Mouse (Mus musculus) yolk sac, embryonic 10.5 days (tissue): Measurements from ENCODE around the gene Ppip5k2.

Experiments used
- DNase-seq: peaks from one replicate; pipeline ENCODE4 v3.0.0-alpha.2; 2017; ENCODE audit warnings: low spot score

Gene Ppip5k2

DNA sequence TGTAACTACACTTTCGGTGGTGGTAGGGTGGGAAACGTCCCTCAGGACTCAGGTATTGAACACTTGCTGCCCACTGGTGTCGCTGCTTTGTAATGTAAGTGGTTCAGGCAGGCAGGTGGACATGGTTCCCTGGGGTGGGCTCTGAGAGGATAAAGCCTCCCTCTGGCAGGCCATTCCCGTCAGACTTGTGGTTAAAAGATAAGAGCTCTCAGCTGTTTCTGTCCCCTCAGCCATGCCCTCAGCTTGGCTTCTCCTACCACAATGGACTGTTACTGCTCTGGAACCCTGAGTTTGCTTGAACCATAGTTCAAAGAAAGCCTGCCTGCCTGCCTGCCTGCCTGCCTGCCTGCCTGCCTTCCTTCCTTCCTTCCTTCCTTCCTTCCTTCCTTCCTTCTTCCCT is 15.8 kb downstream of the Ppip5k2 start:
- DNase-seq = no peak

DNA sequence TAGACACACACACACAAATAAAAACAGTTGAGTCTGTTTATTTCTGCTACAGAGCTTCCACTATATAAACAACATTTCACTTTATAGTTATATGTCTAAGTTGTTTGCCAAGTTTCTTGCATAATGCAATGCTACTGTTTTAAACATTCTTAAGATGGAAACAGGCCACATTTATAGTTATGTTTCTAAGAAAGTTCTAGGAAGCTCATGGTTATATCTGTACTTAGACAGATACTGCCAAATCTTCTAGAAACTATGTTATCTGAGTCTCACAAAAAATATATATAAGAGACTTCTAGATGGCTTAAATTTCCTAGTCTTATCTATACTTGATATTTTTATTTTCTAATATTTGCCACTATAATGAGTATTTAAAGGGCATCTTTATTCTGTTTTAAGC is 17.0 kb downstream of the Ppip5k2 start:
- no peak for DNase-seq

DNA sequence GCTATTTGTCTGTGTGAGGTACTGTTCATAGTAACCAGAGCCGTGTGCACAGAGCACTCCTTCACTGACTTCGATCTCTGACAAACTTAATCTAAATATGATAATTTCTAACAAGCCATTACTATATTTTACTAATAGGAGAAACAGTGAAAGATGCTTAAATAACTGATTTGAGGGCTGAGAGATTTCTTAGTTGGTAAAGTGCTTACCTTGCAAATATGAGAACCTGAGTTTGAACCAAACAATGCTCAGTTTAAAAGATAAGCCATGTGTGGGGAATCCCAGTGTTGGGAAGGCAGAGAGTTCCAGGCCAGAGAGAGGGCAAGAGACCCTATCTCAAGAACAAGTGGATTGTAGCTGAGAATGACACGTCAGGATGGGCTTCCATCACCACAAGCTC is 22.0 kb downstream of the Ppip5k2 start:
- DNase-seq = no peak

DNA sequence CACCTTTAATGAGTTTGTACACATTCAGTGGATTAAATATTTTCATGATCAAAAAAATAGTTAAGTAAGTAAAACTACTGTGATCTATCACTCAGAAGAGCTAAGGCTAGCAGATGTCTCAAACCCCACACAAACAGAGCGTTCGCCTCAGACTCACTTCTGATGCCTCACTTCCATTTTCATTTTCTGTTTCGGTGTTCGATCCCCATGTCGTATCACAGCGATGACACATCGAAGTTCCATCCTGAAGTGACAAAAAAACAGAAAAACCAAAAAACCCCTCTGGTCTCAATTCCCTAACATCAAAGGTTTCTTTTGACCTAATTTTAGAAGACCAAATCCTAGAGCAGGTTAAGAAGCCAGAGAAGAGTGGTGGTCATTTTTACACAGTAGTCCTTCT is 23.9 kb downstream of the Ppip5k2 start:
- no peak for DNase-seq

DNA sequence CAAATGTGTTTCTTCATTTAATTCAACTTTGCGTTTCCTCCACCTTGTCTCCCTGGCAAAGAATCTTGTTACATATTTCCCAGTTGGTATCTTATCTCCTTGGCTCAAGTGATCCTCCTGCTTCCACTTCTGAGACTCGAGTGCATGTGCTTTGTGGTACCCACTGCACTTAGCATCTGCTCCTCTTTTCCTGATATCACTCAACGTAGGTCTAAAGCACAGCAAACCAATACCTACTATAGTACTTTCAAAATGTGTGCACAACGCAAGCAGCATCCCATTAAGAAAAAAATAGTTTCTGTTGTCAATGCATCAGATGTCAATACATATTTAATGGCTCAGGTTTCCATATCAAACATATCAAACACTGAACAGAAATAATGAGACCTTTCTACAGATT is 24.5 kb downstream of the Ppip5k2 start:
- DNase-seq = no peak

DNA sequence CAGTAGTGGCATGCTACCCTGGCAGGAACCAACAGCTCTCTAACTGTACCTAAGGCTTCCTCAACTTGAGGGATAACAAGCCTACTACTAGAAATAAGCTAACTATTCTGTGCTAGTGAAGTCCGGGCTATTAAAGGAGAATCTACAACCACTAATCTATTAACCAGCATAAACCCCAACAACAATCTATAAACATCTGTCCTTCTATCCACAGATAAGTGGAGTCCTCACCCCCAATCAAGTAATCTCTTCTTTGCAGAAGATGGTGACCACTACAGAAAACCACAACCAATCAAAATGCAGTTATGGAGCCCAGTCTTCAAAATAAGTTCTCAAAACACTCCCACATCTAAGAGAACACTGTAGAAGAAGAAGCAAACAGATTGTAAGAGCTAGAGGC is 27.1 kb downstream of the Ppip5k2 start:
- no peak for DNase-seq

DNA sequence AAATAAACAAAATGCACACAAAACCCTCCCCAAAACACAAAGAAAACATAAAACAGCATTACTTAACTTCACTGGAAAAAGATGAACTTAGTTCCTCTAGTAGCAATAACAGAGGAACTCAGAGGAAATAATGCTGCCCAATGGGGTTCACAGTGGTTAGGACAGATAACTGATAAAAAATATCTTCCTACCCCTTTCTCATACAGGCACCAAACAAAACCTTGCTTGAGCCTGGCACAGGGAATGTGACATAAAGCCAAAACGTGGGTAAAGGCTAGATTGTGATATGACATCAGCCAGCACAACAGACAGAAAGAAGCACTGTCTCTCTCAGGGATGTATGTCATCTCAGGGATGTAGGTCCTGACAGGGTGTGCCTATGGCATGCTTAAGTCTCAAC is 40.9 kb downstream of the Ppip5k2 start:
- no peak for DNase-seq

DNA sequence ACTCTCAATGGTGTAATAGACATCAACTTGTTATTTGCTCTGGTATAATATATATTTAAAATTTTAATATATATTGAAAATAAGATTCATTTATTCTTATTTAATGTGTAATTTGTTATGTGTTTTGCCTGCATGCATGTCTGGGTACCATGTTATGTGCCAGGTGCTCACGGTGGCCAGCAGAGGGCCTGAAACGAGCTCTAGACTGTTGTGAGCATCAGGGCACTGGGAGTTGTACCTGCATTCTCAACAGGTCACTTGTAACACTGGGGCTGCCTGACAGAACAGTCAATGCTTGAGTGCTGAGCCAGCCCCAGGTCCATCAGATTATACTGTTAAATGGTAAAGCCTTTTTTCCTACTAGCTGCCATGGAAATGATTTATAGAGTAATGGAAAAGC is 43.5 kb downstream of the Ppip5k2 start:
- no peak for DNase-seq

DNA sequence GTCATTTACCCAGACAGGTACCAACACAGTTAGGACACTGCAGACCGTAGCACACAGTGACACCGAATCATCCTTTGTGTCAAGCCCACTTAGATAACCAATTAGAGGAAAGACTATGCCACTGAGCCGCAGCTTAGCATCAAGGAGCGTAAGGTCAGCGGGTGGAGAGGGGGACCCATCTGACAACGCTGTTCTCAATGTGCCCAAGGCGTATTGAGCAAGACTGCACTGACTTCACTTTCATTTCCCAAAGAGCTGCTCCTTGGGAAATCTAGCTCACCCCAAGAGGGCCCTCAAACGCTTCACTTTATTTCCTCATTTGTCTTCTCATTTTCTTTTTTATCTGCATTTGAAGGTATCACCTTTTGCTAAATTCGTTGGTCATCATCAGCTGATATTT is 51.8 kb downstream of the Ppip5k2 start:
- no peak for DNase-seq

DNA sequence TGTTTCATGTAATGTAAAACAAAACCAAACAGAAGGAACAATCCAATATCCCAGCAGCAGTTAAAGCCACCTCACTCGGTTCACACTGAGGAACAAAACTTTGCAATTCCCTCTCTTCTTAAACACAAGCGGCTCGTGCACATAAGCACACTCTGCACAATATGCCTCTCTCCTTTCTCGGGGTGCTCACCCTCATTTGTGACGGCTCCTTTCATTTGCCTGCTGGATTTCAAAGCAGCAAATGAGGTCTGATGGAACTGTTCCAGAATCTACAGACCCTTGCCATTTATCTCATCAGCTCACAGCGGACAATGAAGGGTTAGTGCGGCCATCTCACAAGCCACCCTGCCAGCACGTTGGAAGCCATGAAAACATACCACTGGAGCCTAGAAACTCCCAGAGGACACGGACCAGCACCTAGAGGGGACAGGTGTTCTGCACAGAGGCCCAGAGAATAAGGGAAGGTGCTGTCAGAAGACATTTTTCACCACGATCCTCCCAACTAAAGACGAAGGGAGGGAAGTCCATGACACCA is 55.8 kb downstream of the Ppip5k2 start:
- DNase-seq = no peak

DNA sequence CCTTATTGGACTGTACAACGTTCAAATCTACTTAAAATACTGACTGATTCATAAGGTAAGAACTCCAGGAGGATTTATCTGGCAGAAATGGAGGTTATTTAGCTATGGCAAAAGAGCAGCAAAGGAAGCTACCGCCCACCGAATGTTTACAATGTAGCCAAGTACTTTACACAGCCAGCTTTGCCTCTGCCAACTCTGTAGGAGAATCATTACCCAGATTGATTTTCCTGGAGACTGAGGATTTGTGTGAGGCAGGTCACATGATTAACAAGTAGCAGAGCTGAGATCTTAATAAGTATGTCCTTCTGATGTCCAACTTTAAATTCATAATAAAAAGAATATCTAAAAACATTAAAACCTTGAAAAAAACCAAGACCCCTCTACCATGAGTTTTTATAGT is 59.7 kb downstream of the Ppip5k2 start:
- no peak for DNase-seq

DNA sequence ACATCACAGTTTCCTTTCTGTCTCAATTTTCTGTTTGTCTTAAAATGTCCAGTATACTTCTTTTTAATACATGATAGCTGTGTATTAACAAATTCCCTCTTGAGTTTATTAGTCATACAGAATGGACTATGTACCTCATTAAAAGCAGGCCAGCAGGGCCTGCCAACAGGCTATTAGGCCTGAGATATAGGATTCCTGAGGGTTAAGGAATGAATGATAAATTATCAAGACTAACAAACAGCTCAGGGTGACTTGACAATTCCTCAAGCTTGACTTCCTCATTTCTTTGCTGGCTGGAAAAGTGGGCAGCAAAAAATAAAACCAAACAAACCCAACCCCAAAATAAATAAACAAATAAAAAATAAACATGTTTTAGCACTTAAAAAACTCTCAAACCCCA is 64.8 kb downstream of the Ppip5k2 start:
- DNase-seq = no peak

DNA sequence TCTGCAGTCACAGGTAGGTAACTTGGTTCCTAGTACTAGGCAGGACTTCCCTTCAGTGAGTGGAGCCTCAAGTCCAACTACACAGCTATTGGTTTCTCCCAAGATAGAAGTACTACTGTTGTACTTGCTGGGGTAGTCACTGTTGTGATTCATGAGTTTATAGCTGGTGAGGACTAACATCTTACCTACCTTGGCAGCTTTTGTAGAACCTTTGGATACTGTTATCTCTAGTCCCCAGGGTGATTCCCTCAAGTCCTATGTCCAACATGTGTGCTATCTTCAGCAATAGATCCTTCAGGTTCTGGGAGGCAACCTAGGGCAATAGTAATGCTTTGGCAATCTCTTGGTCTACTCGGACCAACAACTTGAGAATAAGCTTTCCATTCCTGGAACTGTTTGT is 65.6 kb downstream of the Ppip5k2 start:
- no peak for DNase-seq

DNA sequence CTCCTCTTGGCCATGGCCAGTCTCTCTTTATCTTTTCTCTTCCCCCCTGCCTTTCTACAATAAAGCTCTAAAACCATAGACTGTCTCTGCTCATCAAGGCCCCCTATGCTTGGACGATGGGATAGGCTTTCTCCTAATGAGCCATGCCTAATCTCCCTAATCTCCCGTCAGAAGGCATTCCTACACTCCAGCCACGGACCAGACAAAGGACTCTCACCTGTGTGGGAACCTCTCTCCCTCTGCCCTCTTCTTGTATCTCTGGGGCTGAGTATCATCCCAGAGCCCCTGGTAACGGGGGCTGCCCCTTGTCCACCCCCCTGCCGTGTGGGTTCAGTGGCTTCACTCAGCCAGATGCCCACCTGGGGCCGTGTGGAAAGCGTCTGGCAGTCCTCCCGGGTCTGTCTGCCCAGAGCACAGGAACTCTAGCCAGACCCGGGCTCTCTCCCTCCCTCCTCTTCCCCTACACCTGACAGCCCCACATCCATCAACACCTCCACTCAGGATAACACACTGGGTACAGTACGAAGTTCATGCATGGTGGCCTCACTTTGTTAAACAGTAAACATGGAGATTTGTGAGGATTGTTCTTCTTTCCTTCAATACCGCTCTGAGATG is 71.1 kb downstream of the Ppip5k2 start:
- DNase-seq = no peak

DNA sequence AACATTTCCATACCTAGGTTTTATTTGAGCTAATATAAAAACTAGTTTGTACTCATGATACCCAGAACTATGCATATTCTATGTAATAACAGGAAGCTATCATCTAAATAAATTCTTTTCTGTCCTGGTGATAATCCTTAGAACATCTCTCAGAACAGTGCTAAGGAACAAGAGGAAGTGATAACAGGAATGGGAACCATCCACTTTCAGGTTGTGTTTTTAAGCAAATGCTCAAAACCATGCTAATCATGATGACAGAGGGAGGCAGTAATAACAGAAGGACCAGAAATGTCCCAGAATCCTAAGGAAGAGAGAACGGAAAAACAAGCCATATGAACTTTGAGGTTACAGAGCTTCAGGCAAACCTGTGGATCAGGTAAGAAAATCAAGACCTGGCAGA is 72.9 kb downstream of the Ppip5k2 start:
- DNase-seq = no peak

DNA sequence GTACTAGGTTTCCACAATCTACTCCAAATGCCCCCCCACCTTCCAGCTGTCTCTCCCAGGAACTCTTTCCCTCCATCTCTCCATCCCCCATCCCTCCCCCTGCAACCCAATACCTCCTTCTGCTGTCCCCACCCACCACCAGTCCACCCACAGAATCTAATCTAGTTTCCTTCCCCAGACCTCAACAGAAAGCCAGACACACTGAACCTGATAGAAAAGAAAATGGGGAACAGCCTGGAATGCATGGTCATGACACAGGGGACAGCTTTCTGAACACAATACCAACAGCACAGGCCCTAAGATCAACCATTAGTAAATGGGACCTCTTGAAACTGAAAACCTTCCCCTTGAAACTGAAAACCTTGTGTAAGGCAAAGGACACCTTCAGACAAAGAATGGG is 76.4 kb downstream of the Ppip5k2 start:
- no peak for DNase-seq

DNA sequence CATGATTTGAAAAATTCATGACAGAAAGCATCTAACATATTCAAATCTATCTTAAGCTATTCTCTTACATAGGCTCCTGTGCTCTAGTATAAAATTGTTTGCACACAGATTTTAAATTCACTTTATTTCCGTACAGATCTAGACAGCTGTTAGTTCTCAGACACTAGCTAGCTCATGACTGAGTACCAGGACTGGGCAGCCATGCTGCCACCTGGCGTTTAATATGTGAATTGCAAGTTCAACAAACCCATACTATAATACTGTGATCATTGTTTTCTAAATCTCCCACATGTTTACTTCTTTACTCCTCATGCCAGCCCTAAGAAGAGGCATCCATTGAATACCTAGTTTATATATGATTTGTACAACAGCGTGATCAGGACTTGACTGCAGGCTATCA is 81.5 kb downstream of the Ppip5k2 start:
- DNase-seq = peak; percentile 9

DNA sequence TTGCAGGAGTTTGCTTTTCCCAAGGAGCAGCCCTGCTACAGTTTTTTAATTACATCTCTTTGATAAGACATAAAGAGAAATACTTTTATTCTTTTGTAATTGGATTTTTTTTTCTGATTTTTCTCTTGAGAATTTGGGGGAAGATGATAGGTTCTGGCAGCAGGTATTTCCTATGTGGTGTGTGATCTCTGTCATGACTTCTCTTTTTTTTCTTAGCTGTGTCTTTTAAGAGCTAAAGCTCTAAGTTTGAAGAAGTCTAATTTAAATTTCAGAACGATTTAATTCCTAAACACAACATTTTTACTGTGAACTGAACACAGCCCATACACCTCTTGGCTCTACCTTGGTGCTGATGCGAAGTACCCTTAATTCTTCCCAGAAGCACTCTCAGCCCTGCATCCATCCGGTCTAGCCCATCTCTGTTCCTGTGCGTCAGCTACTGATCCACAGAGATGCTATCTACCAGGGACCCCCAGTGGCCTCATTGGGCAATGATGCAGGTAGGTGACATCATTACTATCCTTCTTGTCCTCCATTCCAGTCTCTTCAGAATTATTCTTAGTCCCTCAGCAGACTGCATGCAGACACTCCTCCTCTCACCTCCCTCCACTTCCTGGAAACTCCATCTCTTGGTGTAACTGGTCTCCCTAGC is 93.6 kb downstream of the Ppip5k2 start:
- DNase-seq = no peak

DNA sequence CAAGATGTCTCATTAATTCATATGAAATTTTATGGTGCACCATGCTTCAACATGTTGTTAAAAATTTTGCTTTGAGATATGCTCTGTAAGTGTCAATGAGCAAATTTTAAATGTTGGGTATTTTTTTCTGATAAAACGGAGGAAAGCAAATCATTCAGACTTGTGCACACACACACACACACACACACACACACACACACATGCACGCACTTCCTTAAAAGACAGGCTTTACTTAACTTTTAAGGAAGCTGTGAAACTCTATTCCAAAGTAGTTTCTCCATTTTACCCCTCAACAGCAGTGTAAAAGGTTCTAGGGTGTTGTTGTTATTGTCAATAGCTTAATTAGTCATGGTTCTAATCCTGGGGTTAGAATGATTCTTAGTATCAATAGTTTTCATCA is 94.1 kb downstream of the Ppip5k2 start:
- DNase-seq = no peak

DNA sequence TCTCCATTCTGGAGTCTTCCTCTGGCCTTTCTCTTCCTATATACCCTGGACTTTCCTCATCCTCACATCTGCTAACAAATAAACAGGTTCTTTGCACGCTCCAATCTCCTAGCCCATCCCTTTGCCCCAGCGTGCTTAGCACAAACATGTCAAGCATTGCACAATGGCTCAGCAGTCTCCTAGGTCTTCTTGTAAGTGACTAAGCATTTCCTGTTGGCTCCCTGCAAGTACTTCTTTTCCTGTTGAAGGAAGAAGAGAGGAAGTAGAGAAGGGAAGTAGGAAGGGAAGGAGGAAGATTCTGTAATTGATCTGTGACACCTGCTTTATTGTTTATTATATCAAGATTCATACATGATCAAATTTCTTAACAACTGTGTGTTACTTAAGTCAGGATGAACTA is 97.4 kb downstream of the Ppip5k2 start:
- DNase-seq = peak; percentile 21

DNA sequence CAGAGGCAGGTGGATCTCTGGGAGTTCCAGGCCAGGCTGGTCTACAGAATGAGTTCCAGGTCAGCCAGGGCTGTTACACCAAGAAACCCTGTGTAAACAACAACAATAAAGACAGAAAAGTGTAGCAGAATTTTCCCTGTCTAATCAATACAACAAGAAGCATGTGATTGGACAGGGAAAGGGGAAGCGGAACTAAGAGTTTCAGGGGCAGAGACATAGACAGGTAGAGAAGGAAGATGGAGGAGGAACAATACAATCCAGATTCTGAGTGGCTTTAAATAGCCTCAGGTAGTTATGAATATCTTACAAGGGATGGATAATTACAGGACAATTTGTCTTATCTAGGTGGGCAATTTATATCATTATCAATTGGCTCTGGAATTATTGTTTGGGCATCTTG is 102.9 kb downstream of the Ppip5k2 start:
- DNase-seq = no peak

DNA sequence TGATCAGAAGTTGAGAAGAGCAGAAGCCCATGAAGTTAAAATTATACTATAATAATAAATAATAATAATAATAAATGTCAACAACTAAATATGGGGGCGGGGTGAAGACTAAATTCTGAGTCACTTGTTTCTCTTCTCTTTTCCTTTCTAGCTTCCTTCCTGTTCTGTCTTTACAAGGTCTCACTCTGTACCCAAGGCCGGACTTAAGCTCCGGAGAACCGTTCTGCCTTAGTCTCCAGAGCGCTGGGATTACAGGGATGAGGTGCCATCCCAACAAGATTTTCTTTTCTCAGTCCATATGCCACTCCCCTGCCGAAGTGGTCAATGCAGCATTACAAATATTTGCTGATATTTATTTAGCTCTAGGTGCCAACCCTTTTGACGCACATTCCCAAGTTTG is 107.9 kb downstream of the Ppip5k2 start:
- DNase-seq = no peak

DNA sequence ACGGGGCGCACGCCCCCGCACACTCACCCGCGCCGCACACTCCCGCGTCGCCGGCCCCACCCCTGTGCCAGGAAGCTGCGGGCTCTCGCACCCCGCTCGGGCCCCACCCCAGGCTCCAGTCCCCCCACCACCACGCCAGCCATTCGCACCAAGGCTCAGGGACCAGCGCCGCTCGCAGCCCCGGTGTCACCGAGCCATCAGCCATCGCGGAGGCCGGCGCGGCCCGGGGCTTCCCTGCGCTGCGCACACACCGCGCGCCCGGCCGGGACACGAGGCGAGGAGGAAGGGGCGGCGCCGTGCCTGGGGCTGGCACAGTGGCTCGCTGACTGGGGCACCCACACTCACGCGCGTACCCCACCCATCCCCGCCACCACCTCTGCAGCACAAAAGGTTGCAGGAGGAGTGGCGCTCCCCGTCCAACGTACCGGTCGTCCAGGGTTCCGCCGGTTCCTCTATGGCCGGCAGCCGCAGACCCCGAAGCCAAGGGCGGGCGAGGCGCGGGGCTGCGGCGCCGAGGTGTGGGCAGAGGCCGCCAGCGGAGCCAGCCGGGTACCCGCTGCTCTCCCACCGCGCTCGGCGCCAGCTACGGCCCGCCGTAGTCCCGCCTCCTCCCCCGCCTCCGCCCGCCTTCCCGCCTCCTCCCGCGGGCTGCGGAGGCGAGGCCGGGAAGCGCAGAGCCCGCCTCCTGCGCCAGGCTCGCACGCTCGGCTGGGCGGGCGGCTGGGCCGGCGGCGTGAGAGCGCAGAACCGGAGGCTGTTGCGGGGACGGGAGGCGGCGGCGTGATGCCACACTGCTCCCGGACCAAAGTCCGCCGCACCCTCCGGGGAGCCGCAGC is 108.6 kb downstream of the Ppip5k2 start, which contains the start of gene D1Ertd622e:
D1Ertd622e (minus strand) TSS at position 669 of the 836 bp plus-strand sequence.
- peak; percentile 73 for DNase-seq
